Comparison of ENCODE assay signal across 9 mouse cellular contexts in genomic region chr7:89406011-89406410, GRCm38 (mm10). TPM values are rescaled to one million over a fixed set of nuclear protein-coding genes. Genes with fewer than 3 reads are reported as not detected.
A peak's percentile ranks its signal among the peaks of the same experiment; 100 is the strongest.
DNase-seq lines count a peak whose midpoint lies in the region; ATAC-seq and TF ChIP-seq lines count a peak whose summit lies in the region.
"Had no signal": no experiment of that assay in that cellular context is flagged by ENCODE, and none has a peak within 500 bp of the region (broad histone marks: within the 10 kb centered on the region; RNA-seq: fewer than 3 reads in every experiment).

No protein-coding gene starts in this region.

- WGBS in heart, embryonic 12.5 days = 30% methylated on average over 1 of the region's 1 CpGs
- 60% methylated on average over 1 of the region's 1 CpGs for WGBS in midbrain, embryonic 11.5 days
- WGBS in midbrain, embryonic 13.5 days = 66% methylated on average over 1 of the region's 1 CpGs
- 18% methylated on average over 1 of the region's 1 CpGs for WGBS in limb, embryonic 12.5 days
- WGBS in stomach, postnatal 0 days = 21% methylated on average over 1 of the region's 1 CpGs

- no peak overlapping the region for H3K27ac ChIP-seq in heart, embryonic 12.5 days (ENCODE audit: poor library complexity, severe bottlenecking)
- no peak overlapping the region for H3K27ac ChIP-seq in midbrain, embryonic 11.5 days (ENCODE audit: low read depth, low read length)
- no peak overlapping the region for H3K27ac ChIP-seq in midbrain, embryonic 13.5 days
- 0 out of 2 replicates have a peak overlapping the region, but pooled peaks have one; percentile 45 for H3K27ac ChIP-seq in limb, embryonic 12.5 days
- no peak overlapping the region for H3K27ac ChIP-seq in stomach, postnatal 0 days (replicated peaks)
- H3K27ac ChIP-seq: macrophage had no signal

- no peak for DNase-seq in heart, adult 18-20 months
- peak; percentile 79 for DNase-seq in midbrain, embryonic 11.5 days (ENCODE audit: low spot score, missing footprints)
- no peak for DNase-seq in stomach, postnatal 0 days (ENCODE audit: low spot score)
- no peak for DNase-seq in adrenal gland, postnatal 4 days (ENCODE audit: low spot score in 2 of 2)
- no peak for DNase-seq in embryo, embryonic 10.5 days (ENCODE audit: low spot score)

- no peak for ATAC-seq in heart, embryonic 12.5 days (ENCODE audit: insufficient number of reproducible peaks, low FRiP score)
- no peak for ATAC-seq in midbrain, embryonic 11.5 days (ENCODE audit: low FRiP score)
- ATAC-seq in midbrain, embryonic 13.5 days = no peak
- no peak for ATAC-seq in limb, embryonic 12.5 days (ENCODE audit: insufficient number of reproducible peaks, insufficient read depth, low FRiP score, low TSS enrichment, low read depth)
- no peak for ATAC-seq in stomach, postnatal 0 days (ENCODE audit: low FRiP score, low TSS enrichment)

- no peaks in the 10 kb centered on the region for H3K9me3 ChIP-seq in heart, embryonic 12.5 days (replicated peaks)
- no peaks in the 10 kb centered on the region for H3K9me3 ChIP-seq in midbrain, embryonic 11.5 days (ENCODE audit: control insufficient read depth, low read length)
- H3K9me3 ChIP-seq in midbrain, embryonic 13.5 days = no peaks in the 10 kb centered on the region
- no peaks in the 10 kb centered on the region for H3K9me3 ChIP-seq in limb, embryonic 12.5 days
- H3K9me3 ChIP-seq in stomach, postnatal 0 days (ENCODE audit: control insufficient read depth, low read length) = no peaks in the 10 kb centered on the region

- peak overlapping the region; percentile 40 for H3K4me3 ChIP-seq in heart, embryonic 12.5 days
- no peak overlapping the region for H3K4me3 ChIP-seq in midbrain, embryonic 11.5 days (ENCODE audit: low read depth, low read length)
- H3K4me3 ChIP-seq in midbrain, embryonic 13.5 days (replicated peaks) = no peak overlapping the region
- peak overlapping the region; percentile 35 for H3K4me3 ChIP-seq in limb, embryonic 12.5 days (replicated peaks)
- H3K4me3 ChIP-seq in stomach, postnatal 0 days (ENCODE audit: low read depth, low read length) = peak overlapping the region; percentile 96

- peaks cover 21% of the 10 kb centered on the region for H3K36me3 ChIP-seq in heart, embryonic 12.5 days
- no peaks in the 10 kb centered on the region for H3K36me3 ChIP-seq in midbrain, embryonic 11.5 days (ENCODE audit: control insufficient read depth, insufficient read depth, low read length)
- H3K36me3 ChIP-seq in midbrain, embryonic 13.5 days = no peaks in the 10 kb centered on the region
- H3K36me3 ChIP-seq in limb, embryonic 12.5 days = peaks cover 29% of the 10 kb centered on the region
- no peaks in the 10 kb centered on the region for H3K36me3 ChIP-seq in stomach, postnatal 0 days (ENCODE audit: control insufficient read depth, insufficient read depth, low read length)

- TF ChIP-seq CTCF in stomach, postnatal 0 days (IDR thresholded peaks at IDR 0.05; ENCODE audit: low read depth) = no peak

- no peak for TF ChIP-seq EP300 in stomach, postnatal 0 days (optimal IDR thresholded peaks at IDR 0.05)

- H3K4me2 ChIP-seq in heart, embryonic 12.5 days = peak overlapping the region; percentile 62
- no peak overlapping the region; the same call in 1 of the 2 replicates for H3K4me2 ChIP-seq in midbrain, embryonic 11.5 days
- H3K4me2 ChIP-seq in midbrain, embryonic 13.5 days (replicated peaks) = no peak overlapping the region; the same call in 1 of the 2 replicates
- H3K4me2 ChIP-seq in limb, embryonic 12.5 days = peak overlapping the region; percentile 93
- peak overlapping the region; percentile 50 for H3K4me2 ChIP-seq in stomach, postnatal 0 days (replicated peaks; ENCODE audit: low read depth)

- no peak overlapping the region for H3K9ac ChIP-seq in heart, embryonic 12.5 days
- no peak overlapping the region for H3K9ac ChIP-seq in midbrain, embryonic 11.5 days (ENCODE audit: low read length)
- no peak overlapping the region for H3K9ac ChIP-seq in midbrain, embryonic 13.5 days (replicated peaks)
- H3K9ac ChIP-seq in limb, embryonic 12.5 days (replicated peaks) = no peak overlapping the region
- H3K9ac ChIP-seq in stomach, postnatal 0 days (ENCODE audit: low read length) = peak overlapping the region; percentile 53

- no peaks in the 10 kb centered on the region for H3K27me3 ChIP-seq in heart, embryonic 12.5 days (replicated peaks)
- peaks cover 14% of the 10 kb centered on the region; the same call in 1 of the 2 replicates for H3K27me3 ChIP-seq in midbrain, embryonic 11.5 days (ENCODE audit: control insufficient read depth, insufficient read depth, low read length)
- peaks cover 30% of the 10 kb centered on the region for H3K27me3 ChIP-seq in midbrain, embryonic 13.5 days
- peaks cover 4% of the 10 kb centered on the region; the same call in 1 of the 2 replicates for H3K27me3 ChIP-seq in limb, embryonic 12.5 days
- H3K27me3 ChIP-seq in stomach, postnatal 0 days (ENCODE audit: control insufficient read depth, insufficient read depth, low read length) = no peaks in the 10 kb centered on the region

- H3K4me1 ChIP-seq in heart, embryonic 12.5 days (replicated peaks) = peaks cover 24% of the 10 kb centered on the region
- H3K4me1 ChIP-seq in midbrain, embryonic 11.5 days (ENCODE audit: control insufficient read depth, insufficient read depth, low read length) = peaks cover 8% of the 10 kb centered on the region
- H3K4me1 ChIP-seq in midbrain, embryonic 13.5 days (replicated peaks) = peaks cover 18% of the 10 kb centered on the region
- peaks cover 53% of the 10 kb centered on the region for H3K4me1 ChIP-seq in limb, embryonic 12.5 days (replicated peaks)
- H3K4me1 ChIP-seq in stomach, postnatal 0 days (replicated peaks; ENCODE audit: control insufficient read depth, insufficient read depth) = peaks cover 6% of the 10 kb centered on the region

RNA-seq across cellular contexts. Expression of gene Fzd4, which starts 1.9 kb away (rescaled TPM):
- 10.5 and 11.0 TPM in 2 replicates for polyA plus RNA-seq in heart, embryonic 12.5 days (2016; fragmentation: Nextera tagmentation; extraction: Ambion mirVana)
- total RNA-seq in heart, adult 18-20 months (2021) = 10 to 100 TPM; 32.2 to 34.5 TPM
- 2.0 and 2.6 TPM in 2 replicates for polyA plus RNA-seq in midbrain, embryonic 11.5 days (2014; fragmentation: Nextera tagmentation; extraction: Ambion mirVana)
- 1.2 and 1.3 TPM in 2 replicates for polyA plus RNA-seq in midbrain, embryonic 13.5 days (2015; fragmentation: Nextera tagmentation; extraction: Ambion mirVana)
- 13.2 and 14.8 TPM in 2 replicates for polyA plus RNA-seq in limb, embryonic 12.5 days (2016; fragmentation: Nextera tagmentation; extraction: Ambion mirVana)
- polyA plus RNA-seq in stomach, postnatal 0 days (2015; fragmentation: Nextera tagmentation; extraction: Ambion mirVana) = 7.5 and 8.1 TPM in 2 replicates
- 10 to 100 TPM; 44.2 to 47.6 TPM for total RNA-seq in adrenal gland, postnatal 4 days (2021)

RNA-seq across cellular contexts. Expression of gene Tmem135, which starts 2.0 kb away (rescaled TPM):
- 30.2 and 31.2 TPM in 2 replicates for polyA plus RNA-seq in heart, embryonic 12.5 days (2016; fragmentation: Nextera tagmentation; extraction: Ambion mirVana)
- total RNA-seq in heart, adult 18-20 months (2021) = 10 to 100 TPM; 34.9 to 39.4 TPM
- polyA plus RNA-seq in midbrain, embryonic 11.5 days (2014; fragmentation: Nextera tagmentation; extraction: Ambion mirVana) = 15.1 and 16.7 TPM in 2 replicates
- 18.2 and 21.4 TPM in 2 replicates for polyA plus RNA-seq in midbrain, embryonic 13.5 days (2015; fragmentation: Nextera tagmentation; extraction: Ambion mirVana)
- polyA plus RNA-seq in limb, embryonic 12.5 days (2016; fragmentation: Nextera tagmentation; extraction: Ambion mirVana) = 20.6 and 25.0 TPM in 2 replicates
- polyA plus RNA-seq in stomach, postnatal 0 days (2015; fragmentation: Nextera tagmentation; extraction: Ambion mirVana) = 21.0 and 21.2 TPM in 2 replicates
- 10 to 100 TPM; 82.0 to 87.5 TPM for total RNA-seq in adrenal gland, postnatal 4 days (2021)

Comparison
In these comparisons a context has a peak if more than half of its experiments do, and no peak if none do; other contexts are left out.
1. H3K4me2 ChIP-seq: peak in heart, embryonic 12.5 days (single experiment), limb, embryonic 12.5 days (single experiment) and stomach, postnatal 0 days (single experiment); none in midbrain, embryonic 11.5 days (single experiment) and midbrain, embryonic 13.5 days (single experiment).
2. H3K4me3 ChIP-seq: peak in heart, embryonic 12.5 days (single experiment), limb, embryonic 12.5 days (single experiment) and stomach, postnatal 0 days (single experiment); none in midbrain, embryonic 11.5 days (single experiment) and midbrain, embryonic 13.5 days (single experiment).